Mouse (Mus musculus) CH12.LX (cell line): ENCODE data around the gene Jkamp. TPM values are rescaled to one million over a fixed set of nuclear protein-coding genes. Genes with fewer than 3 reads are reported as not detected.

Experiments
- DNase-seq: peaks from one replicate; pipeline ENCODE4 v3.0.0-alpha.2; 2013; ENCODE audit errors: extremely low read depth
- H3K27ac ChIP-seq: 2 replicates; pipeline ENCODE4 v1.5.1; 2012; ENCODE audit warnings: low read depth, mild to moderate bottlenecking, control low read depth, moderate library complexity; ENCODE audit not compliant: insufficient read depth
- H3K27me3 ChIP-seq: replicated peaks from 2 replicates; pipeline ENCODE3; 2012; ENCODE audit warnings: inconsistent platforms
- H3K36me3 ChIP-seq, 2 experiments: replicated peaks in 1 of 2; 2 replicates each; pipeline versions ENCODE3 to v1.6.1; 2012; ENCODE audit warnings: inconsistent platforms in 1 of 2, low read length in 1 of 2, mild to moderate bottlenecking in 1 of 2, mixed read lengths in 1 of 2, moderate library complexity in 1 of 2; ENCODE audit not compliant: control insufficient read depth in 1 of 2, insufficient read depth in 1 of 2
- H3K4me1 ChIP-seq, 2 experiments: 2 replicates each; pipeline ENCODE4 v1.6.1; 2012; ENCODE audit warnings: inconsistent platforms in 1 of 2, moderate library complexity in 1 of 2; ENCODE audit not compliant: insufficient read depth in 2 of 2, control insufficient read depth in 1 of 2
- H3K4me2 ChIP-seq: 2 replicates; pipeline ENCODE4 v1.6.1; 2012; ENCODE audit warnings: low read depth, mild to moderate bottlenecking, control low read depth; ENCODE audit not compliant: poor library complexity, insufficient read depth, severe bottlenecking
- H3K4me3 ChIP-seq, 3 experiments: fragments of 150-350 bp in 1 of 3; sonication (generic) in 1 of 3; replicated peaks in 1 of 3; 2 replicates each; pipeline versions ENCODE3 to v1.5.1; 2011 to 2012; ENCODE audit warnings: low read depth in 2 of 3, low read length in 2 of 3, mild to moderate bottlenecking in 2 of 3, moderate library complexity in 2 of 3, control low read depth in 1 of 3, improper control_type of control experiment in 1 of 3, inconsistent platforms in 1 of 3, mixed read lengths in 1 of 3; ENCODE audit not compliant: poor library complexity in 1 of 3
- H3K79me2 ChIP-seq: replicated peaks from 2 replicates; pipeline ENCODE4 v1.6.1; 2012; ENCODE audit warnings: mild to moderate bottlenecking, moderate library complexity; ENCODE audit not compliant: control insufficient read depth, poor library complexity, insufficient read depth, severe bottlenecking; ENCODE audit errors: extremely low read depth
- H3K9ac ChIP-seq: 2 replicates; pipeline ENCODE4 v1.6.1; 2012; ENCODE audit warnings: low read depth, mild to moderate bottlenecking, control low read depth, moderate library complexity; ENCODE audit not compliant: insufficient read depth
- H3K9me3 ChIP-seq: replicated peaks from 2 replicates; pipeline ENCODE3; 2012; ENCODE audit warnings: low read length, inconsistent platforms, mixed read lengths
- CHD2 ChIP-seq: IDR thresholded peaks from 2 replicates; pipeline ENCODE4 v1.6.1; 2011; ENCODE audit warnings: low read length, improper control_type of control experiment
- ELF1 ChIP-seq: IDR thresholded peaks from 2 replicates; pipeline ENCODE4 v1.6.1; 2014; ENCODE audit warnings: low read depth, mild to moderate bottlenecking, inconsistent platforms, low read length, improper control_type of control experiment
- ETS1 ChIP-seq: conservative IDR thresholded peaks from 2 replicates; pipeline ENCODE4 v1.6.1; 2012; ENCODE audit warnings: low read depth, mild to moderate bottlenecking, inconsistent platforms, low read length, improper control_type of control experiment, moderate library complexity
- HCFC1 ChIP-seq: IDR thresholded peaks from 2 replicates; pipeline ENCODE4 v1.6.1; 2012; ENCODE audit warnings: low read depth, mild to moderate bottlenecking, inconsistent platforms, low read length, improper control_type of control experiment
- MXI1 ChIP-seq: IDR thresholded peaks from 2 replicates; pipeline ENCODE4 v1.6.1; 2011; ENCODE audit warnings: mild to moderate bottlenecking, low read depth, low read length, improper control_type of control experiment
- POLR2A ChIP-seq: IDR thresholded peaks from 2 replicates; pipeline ENCODE4 v1.6.1; 2011; ENCODE audit warnings: low read depth, mild to moderate bottlenecking, improper control_type of control experiment, low read length
- POLR2AphosphoS2 ChIP-seq: IDR thresholded peaks from 2 replicates; pipeline ENCODE4 v1.6.1; 2011; ENCODE audit warnings: low read depth, low read length, improper control_type of control experiment
- RCOR1 ChIP-seq: conservative IDR thresholded peaks from 2 replicates; pipeline ENCODE4 v1.6.1; 2012; ENCODE audit warnings: low read depth, mild to moderate bottlenecking, inconsistent platforms, low read length, improper control_type of control experiment
- SMC3 ChIP-seq: IDR thresholded peaks from 2 replicates; pipeline ENCODE4 v1.6.1; 2011; ENCODE audit warnings: low read depth, low read length, improper control_type of control experiment
- TCF12 ChIP-seq: IDR thresholded peaks from 2 replicates; pipeline ENCODE4 v1.6.1; 2014; ENCODE audit warnings: low read depth, mild to moderate bottlenecking, inconsistent platforms, low read length, improper control_type of control experiment
- USF1 ChIP-seq: IDR thresholded peaks from 2 replicates; pipeline ENCODE4 v1.6.1; 2014; ENCODE audit warnings: low read depth, mild to moderate bottlenecking, inconsistent platforms, low read length, improper control_type of control experiment
- USF2 ChIP-seq: conservative IDR thresholded peaks from 2 replicates; pipeline ENCODE4 v1.6.1; 2011; ENCODE audit warnings: low read depth, low read length, improper control_type of control experiment
- ZKSCAN1 ChIP-seq: IDR thresholded peaks from 2 replicates; pipeline ENCODE4 v1.6.1; 2012; ENCODE audit warnings: low read depth, inconsistent platforms, low read length, improper control_type of control experiment, borderline replicate concordance
- dilution Hi-C: fragments of 300-500 bp; cut with MboI; formaldehyde crosslinking; loops from 2 replicates; pipeline ENCODE4 v1.14.3; 2020; ENCODE audit warnings: low sequenced_read_pairs; ENCODE audit not compliant: extremely low pct_unique_long_range_greater_than_20kb, extremely low pct_ligation_motif_present
- in situ Hi-C: fragments of 300-500 bp; cut with MboI; formaldehyde crosslinking; loops from 3 replicates; pipeline ENCODE4 v1.14.3; 2019; ENCODE audit warnings: low sequenced_read_pairs, low pct_ligation_motif_present, low pct_unique_long_range_greater_than_20kb, mixed read lengths
- polyA plus RNA-seq: library from polyadenylated mRNA; unstranded; fragments of >175 nt; gene quantifications from 2 replicates; pipeline ENCODE4 v1.2.1, GENCODE M21; 2012; ENCODE audit warnings: low read depth; ENCODE audit not compliant: insufficient read length
- total RNA-seq, 2 experiments: library from RNA; depleted of rRNA; stranded (reverse); fragments of 300-350 nt in 1 of 2; fragments of >200 nt in 1 of 2; gene quantifications; 2 replicates each; pipeline ENCODE4 v1.2.3; 2012 to 2014

Jkamp gene
- total and polyA plus RNA-seq, 3 experiments, result 20.0 to 35.0 (median 27.5) TPM

- no peak for TF ChIP-seq ELF1
Observed at GRCm38 (mm10) chr12:72083265-72083664, 2.1 kb upstream of the Jkamp start (continued).

GRCm38 (mm10) chr12:72084261-72085023 lies 947 bp upstream of the Jkamp start:
- no peak overlapping the region for H3K9ac ChIP-seq
- H3K4me2 ChIP-seq, result no peak overlapping the region
- in situ Hi-C loops, result no loop called here
- no peaks in the 10 kb centered on the region for H3K79me2 ChIP-seq
- peaks cover 4 to 21% of the 10 kb centered on the region in 2 experiments; a peak in 3 of 4 replicates for H3K4me1 ChIP-seq
- no peaks in the 10 kb centered on the region for H3K36me3 ChIP-seq
- dilution Hi-C loops, result no loop called here
- no peaks in the 10 kb centered on the region for H3K27me3 ChIP-seq
- no peak for DNase-seq
- H3K4me3 ChIP-seq, result peak overlapping the region in 2 of 3 experiments; percentile 48 to 81
- TF ChIP-seq RCOR1 (no peak), USF1 (no peak), TCF12 (no peak), CHD2 (no peak)
- TF ChIP-seq, all 38 proteins: peak for 0
- no peak overlapping the region for H3K27ac ChIP-seq
- no peaks in the 10 kb centered on the region for H3K9me3 ChIP-seq

GRCm38 (mm10) chr12:72085024-72085328 lies 413 bp upstream of the Jkamp start:
- Histone ChIP-seq H3K27ac (no peak overlapping the region), H3K9me3 (no peaks in the 10 kb centered on the region), H3K4me2 (0 out of 2 replicates have a peak overlapping the region, but pooled peaks have one; percentile 3), H3K79me2 (no peaks in the 10 kb centered on the region), H3K36me3 (peaks cover 2 to 3% of the 10 kb centered on the region in 2 experiments), H3K27me3 (no peaks in the 10 kb centered on the region), H3K9ac (no peak overlapping the region), H3K4me1 (peaks cover 4 to 21% of the 10 kb centered on the region in 2 experiments; a peak in 3 of 4 replicates), H3K4me3 (peak overlapping the region; percentile 40 to 81 (median 48))
- TF ChIP-seq USF2 (no peak), POLR2AphosphoS2 (no peak), POLR2A (no peak), ZKSCAN1 (no peak), MXI1 (no peak), SMC3 (no peak), HCFC1 (no peak), ETS1 (no peak)
- in situ Hi-C loops (no loop called here), dilution Hi-C loops (no loop called here)
- no peak for DNase-seq
